Mouse (Mus musculus): ENCODE measurements around the gene Pikfyve. TPM values are rescaled to one million over a fixed set of nuclear protein-coding genes. Genes with fewer than 3 reads are reported as not detected.
A peak's percentile ranks its signal among the peaks of the same experiment; 100 is the strongest.
"Not testable (repeated sequence)": the region's sequence is repeated elsewhere in the genome, so short reads cannot be mapped to it uniquely, and the experiment has no call there.

Pikfyve gene
- total RNA-seq, 2 experiments from 2014 or later, result 41.9 to 44.0 TPM

DNA sequence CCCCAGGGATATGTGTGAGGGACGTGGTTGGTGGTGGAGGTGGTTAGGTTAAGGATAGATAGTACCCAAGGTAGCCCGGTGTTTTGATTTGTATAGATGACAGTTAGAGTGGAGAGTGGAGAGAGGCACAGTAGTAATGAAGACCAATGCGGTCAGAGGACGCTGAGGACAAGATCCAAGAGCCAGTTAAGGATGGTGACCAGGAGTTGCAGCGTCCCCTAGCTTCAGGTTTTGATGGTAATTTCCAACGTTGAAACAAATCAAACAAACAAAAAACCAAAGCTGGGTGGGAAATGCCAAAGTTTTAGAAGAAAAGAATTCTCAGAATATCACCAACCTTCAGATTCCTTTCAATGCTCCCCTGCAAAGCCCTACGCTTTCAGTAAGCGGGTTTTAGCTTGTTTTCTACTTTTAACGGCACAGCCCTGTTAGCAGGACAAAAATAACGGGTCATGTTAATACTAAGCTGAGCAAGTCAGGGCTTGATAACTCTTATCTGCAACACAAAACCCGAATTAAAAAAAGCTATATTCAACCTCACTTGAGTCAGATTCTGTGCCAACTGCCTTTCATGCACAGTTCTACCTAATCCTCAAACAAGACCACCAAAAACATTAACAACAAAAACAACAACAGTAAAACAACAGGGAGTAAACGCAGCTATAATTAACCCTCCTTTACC lies 818 bp upstream of the Pikfyve start:
- DNase-seq, result no peak

DNA sequence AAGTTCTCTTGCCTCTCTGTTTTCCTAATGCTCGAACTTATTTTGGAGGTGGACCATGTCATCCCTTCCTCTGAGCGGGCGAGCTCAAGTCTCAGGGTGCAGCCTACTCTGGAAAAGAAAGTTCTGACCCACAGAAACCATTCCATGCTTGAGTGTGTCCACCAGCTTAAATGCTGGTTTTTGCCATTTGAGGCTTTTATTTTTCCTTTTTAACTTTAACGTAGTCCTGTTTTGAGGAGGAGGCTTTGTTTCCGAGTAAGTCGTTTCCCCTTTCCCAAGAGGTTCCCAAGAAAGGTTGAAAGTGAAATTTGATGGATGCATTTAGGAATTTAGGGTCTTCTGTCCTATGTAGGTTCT lies 569 bp downstream of the Pikfyve start:
- DNase-seq, result no peak

DNA sequence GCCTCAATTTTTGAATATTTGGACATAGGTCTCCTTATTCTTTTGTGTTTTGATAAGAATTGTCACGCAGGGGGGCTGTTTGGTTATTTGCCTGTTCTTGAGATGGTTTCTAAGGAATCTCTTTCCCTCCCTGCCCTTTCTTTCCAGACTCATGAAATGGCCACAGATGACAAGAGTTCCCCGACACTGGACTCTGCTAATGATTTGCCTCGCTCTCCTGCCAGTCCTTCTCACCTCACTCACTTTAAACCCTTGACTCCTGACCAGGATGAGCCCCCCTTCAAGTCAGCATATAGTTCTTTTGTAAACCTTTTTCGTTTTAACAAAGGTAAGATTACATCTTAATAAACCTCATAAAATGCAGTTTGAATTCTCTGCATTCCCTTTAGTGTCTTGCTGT lies 3.7 kb downstream of the Pikfyve start:
- DNase-seq, result no peak

DNA sequence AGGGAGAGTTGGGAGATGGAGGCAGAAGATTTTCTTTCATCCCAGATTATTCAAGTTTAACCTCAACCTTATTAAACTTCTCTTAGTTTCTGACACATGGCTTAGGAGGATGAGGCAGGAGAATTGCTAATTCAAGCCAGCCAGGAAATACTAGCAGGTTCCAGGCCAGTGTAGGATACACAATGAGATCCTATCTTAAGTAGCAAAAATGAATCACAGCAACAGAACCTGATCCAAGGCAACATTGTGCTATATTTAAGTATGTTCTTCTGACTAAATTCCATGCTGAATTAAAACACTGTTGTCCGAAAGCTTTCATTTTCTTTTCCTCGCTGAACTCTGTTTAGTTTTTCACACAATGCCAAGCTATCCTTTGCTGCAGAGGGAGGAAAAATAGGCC lies 6.7 kb downstream of the Pikfyve start:
- no peak for DNase-seq

DNA sequence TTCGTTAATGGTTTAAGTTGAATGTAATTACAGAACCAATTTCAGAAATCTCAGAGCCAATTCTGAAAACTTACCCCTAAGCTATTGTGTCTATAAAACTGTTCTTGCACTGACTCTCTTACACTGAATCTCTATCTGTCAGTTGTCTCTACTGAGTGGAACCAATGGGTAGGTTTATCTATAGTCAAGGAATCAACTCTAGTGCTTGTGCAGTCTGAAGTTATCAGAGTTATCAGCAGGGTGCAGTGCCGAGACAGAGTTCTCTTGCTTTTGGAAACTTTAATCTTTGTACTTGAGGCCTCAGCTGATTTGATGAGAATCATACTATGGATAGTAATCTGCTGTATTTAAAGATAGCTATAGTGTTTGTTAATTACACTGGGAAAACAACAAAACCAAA lies 11.9 kb downstream of the Pikfyve start:
- no peak for DNase-seq

DNA sequence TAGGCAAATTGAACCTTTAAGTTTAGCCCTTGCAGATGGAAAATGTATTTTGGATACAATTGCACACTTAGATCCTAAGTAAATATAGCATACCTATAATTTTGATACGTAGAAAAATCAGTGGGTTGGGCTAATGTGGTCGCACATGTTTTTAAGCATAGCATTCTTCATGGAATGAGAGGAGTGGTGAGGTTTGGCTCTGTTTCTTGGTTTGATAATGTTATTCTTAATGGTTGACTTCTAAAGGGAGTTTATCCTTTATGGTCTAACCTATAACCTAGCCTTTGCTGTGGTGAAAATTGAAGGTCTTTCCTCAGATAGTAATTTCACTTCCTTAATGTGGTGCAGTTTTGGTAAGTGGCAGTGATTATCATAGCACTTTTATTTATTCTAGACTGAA lies 12.4 kb downstream of the Pikfyve start:
- DNase-seq, result no peak

DNA sequence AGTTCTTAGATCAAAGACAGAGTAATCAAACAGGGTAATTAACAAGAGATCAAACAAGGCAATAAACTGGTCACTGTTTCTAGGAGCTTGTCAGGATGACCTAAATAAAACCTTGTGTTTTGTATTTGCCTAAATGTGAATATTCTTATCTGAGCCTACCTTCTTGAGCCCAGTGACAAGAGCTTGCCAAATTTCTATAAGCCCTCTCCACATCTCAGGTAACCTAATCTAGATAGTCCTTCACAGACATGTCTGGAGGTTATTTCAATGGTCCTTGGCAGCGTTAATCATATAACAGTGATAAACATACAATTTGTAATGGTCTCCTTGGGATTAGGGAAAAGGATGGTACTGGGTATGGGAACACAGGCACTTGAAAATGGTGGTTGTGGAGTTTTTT lies 17.8 kb downstream of the Pikfyve start:
- no peak for DNase-seq

DNA sequence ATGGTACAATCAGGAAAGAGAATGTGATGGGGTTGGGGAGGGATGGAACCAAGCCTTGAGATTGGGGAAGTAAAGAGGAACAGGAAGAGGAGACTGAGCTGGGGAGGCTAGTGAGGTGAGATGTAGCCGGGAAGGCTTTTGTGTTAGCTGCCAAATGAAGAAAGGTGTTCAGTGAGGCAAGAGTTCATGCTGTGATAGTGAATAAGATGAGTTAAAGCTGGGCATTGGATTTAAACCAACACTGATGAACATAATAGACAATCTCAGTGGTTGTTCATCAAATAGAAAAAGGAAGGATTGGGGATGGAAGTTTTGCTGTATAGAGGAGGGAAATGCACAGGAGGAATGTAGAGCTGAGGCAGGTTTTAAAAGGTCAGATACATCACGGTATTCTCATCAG lies 26.7 kb downstream of the Pikfyve start:
- DNase-seq, result no peak

DNA sequence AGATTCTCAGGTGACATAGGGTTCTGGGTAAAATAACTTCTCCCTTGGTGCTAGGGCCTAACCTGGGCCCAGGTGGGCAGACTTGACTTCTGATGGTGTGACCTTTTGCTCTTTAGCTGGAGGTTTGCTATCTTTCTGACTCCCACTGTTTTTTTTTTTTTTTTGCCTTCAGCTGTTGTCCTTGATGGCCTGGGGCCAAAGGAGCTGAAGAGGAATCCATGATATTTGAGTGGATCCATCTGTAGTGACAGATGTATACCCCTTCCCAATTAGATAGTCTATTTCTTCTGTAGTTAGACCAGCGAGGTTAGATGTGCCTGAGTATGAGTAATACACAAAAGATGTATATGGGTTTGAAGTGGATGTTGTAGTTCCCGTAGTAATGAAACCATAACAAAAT lies 31.1 kb downstream of the Pikfyve start:
- DNase-seq, result no peak

DNA sequence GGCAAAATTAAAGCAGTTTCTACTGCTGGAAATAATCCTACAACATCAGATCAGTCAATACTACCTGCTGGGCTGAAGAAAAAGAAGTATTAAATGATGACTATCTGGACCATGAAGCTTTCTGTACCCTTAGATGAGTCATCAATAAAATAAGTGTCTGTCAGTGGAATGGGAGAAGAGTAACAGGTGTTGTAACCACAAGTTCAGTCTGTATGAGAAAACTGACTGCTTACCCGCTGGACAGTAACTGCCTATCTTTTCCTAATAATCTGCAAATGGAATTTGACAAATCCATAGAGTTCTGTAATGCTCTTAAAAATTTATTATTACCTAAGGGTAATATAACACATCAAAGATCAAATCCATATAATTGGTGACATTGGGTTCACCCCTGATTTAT lies 31.5 kb downstream of the Pikfyve start:
- no peak for DNase-seq

DNA sequence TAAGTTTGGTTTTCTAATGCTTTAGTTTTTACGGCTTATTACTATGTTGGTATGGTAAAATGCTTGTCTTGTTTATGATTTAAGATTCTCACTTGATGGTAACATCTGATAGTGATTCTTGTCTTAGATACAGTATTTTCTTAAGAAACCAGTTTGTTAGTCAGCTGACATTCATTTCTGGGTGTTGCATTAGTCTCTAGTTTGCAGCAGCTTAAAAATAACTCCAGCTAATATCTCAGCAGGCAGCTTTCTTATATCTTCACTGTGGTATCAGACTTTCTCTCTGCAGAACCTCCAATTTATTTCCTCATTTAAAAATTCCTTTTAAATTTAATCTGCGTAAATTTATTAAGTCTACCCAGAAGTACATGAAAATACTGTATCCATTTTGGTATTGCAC lies 37.2 kb downstream of the Pikfyve start:
- DNase-seq, result no peak

DNA sequence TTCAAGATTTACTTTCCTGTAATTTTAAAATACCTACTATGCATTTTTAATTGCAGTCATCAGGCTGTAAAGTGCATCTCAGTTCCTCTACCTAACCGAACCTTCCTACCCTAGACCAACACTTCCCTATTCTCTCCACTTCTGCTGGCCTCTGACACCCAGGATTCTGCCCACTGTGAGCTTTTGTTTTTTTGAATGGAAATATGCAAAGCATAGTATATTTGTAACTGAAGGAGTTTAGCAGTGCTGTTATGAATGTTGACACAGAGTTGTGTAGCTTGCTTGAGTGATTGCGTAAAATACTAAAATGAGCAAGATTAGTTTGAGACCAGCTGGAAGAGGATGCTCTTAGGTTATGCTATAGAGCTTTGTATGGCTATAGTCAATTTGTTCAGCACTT lies 41.2 kb downstream of the Pikfyve start:
- DNase-seq, result no peak

DNA sequence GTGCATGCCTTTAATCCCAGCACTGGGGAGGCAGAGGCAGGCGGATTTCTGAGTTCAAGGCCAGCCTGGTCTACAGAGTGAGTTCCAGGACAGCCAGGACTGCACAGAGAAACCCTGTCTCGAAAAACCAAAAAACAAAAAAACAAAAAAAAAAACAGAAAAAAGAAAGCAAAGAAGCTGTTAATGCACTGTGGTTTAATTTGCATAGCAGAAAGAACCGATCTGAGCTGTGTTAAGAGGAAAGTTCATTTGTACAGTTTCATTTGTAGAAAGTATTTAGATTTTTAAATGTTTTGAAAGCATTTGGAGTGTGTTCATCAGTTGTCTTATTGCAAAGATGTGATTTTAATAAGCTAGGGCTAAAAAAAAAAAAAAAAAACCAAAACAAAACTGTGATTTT lies 43.3 kb downstream of the Pikfyve start:
- DNase-seq, result not testable (repeated sequence)

DNA sequence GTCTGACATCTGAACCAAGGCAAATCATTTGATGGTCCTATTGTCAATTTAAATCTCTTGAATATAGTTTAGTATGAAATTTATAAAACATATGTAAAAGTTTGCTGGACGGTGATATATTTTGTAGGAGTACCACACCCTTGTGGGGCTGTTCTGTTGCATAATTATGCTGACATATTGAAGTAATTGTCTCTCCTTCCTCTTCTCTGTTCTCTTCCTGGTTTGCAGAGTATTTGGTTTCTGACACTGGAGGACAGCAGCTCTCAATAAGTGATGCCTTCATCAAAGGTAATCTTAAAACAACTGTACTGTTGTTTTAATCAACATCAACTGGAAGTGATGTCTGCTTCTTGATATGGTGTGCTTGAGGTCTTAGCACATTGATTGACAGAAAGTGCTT lies 44.1 kb downstream of the Pikfyve start:
- DNase-seq, result no peak

DNA sequence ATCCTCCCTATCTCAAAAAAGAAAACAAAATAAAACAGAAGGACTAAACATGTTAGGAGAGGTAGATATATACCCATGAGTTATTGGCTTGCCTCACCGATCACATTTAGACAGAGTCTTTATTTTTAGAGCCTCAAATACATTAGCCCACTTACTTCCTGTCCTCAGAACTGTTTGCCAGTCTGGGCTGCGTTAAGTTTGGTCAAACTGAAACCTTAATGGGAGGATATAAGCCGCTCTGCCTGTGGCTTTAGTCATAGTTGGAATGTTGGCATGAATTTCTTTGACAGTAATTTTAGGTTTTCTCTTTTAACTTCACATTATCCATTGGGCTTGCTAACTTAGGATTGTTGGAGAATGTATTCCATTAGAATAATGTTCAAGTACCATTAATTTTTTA lies 51.2 kb downstream of the Pikfyve start:
- no peak for DNase-seq

DNA sequence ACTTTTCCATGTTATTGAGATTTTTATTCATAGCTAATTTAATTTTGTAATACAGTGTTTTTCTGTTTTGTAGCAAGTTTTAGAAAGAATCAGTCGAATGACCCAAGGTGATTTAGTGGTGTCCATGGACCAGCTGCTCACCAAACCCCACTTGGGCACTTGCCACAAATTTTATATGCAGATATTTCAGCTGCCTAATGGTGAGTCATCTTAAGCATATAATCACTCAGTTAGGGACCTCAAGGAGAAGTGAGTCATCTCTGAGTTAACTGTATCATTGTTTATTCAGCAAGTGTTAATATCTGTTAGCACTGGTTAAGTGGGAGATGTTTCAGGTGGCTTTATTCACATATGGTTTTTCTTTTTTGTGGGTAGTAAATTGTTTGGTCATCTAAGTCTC lies 59.2 kb downstream of the Pikfyve start:
- DNase-seq, result no peak

DNA sequence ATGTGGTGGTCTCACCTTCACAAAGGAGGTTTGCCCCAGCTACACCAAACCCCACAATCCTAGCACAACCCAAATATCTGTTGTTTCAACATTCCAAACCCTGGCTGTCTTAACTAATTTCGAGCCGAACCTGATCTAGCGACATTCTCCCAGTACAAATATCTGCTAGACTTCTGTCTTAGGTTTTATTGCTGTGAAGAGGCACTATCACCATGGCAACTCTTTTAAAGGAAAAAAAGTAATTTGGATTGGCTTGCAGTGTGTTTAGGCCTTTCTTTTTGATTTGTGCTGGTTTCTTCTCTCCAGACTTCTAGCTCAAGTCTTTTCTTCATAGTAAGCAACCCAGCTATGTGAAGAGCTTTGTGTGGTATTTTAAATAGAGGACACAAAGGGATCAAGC lies 94.0 kb downstream of the Pikfyve start:
- no peak for DNase-seq

DNA sequence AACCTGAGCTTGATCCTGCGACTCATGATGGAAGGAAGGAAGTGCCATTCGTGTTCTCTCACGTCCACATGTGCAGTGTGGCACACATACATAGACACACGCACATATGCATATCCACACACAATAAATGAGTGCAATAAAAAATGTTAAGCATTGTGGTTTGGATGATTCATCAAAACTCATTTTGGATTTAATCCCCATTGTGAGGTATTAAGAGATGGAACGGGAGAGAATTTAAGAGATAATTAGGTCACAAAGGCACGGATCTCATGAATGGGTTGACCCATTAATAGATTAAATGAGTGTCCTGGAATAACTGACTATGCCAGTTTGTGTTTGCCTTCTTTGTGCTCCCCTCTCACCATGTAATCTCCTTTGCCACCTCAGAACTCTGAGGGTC lies 95.3 kb downstream of the Pikfyve start, which contains the start of gene Pth2r:
TSS of gene Pth2r (plus strand) at position 301 of the 400 bp plus-strand sequence.
- DNase-seq, result no peak

DNA sequence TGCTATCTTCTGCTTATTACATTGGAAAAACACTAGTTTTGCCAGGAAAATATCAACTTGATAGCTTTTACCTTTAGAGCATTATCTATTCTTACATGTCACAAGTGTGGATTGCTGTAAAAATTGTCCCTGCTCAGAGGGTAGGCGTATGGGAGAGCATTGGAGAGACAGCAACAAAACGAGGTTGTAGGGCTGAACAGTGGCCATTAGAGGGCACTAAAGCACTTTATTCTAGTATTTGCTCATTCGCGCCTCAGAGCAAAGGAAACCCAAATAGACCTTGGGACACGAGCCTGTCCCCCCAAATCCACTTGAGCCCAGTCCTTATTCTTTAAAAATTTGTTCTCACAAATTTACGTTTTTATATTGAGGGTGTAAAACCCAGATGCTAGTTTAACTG lies 96.3 kb downstream of the Pikfyve start:
- peak; percentile 41 to 58 for DNase-seq

DNA sequence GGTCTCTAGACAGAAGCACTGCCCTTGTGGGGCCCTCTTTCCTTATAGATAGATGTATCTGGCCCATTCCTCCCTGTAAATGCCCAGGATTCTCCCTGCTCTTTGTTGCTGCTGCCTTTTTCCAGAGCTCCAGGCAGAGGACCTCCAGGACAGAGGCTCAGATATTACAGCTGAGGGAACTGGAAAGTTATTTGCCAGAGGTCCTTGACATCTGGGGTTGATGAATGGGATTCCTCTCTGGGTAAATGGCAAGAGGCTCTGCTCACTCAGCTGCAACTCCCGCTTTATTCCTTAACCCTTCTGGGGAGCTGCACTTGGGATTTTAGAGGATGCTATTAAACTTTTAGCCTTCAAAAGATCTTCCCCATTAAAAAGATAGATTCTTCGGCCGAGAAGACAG lies 122.0 kb downstream of the Pikfyve start:
- DNase-seq, result no peak

DNA sequence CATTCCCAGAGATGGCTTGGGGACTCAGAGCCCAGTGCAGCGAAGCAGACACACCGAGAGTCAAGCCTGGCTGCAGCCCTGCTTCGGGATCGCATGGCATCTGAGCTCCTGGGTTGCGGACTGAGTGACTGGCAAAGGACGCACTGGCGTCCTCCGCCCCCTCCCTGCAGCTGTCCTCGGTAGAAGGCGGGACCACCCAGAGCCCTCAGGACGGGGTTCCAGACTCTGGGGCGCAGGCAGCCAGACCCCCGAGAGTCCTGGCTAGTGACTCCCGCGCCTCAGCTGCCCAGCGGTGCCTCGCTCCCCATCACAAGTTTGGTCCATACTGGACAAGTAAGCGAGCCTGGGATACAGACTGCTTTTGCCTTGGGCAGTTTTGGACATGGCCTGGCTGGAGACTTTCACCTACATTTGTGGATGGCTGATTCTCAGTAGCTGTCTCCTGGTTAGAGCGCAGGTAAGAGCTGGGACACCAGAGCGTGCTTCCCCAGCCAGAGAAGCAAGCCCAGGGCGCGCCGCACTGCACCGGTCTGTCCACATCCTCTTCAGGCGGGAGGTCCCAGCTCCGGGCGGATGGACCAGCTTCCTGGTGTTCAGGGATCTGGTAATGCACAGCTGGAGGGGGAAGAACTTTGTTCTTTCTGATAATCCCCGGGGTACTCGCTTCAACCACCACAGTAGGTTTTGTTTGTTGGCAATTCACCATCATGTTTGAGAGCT lies 124.9 kb downstream of the Pikfyve start:
- no peak for DNase-seq

DNA sequence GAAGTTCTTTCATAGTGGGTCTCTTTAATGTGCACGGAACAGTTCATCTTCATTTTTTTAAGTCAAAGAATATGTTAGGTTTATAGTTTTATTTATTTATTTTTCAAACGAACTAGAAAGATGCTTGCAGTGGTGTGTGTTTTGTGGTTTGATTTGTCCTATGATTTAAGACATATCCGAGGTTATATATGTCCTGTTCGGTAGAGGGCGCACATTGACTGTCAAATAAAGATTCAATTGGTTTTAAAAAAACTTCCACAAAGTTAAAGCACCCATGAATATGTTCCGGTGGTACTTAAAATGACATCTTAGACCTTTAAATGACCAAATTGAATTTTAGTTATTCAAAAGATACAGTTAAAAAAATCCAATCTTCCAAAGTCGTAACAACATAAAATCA lies 125.6 kb downstream of the Pikfyve start:
- no peak for DNase-seq

DNA sequence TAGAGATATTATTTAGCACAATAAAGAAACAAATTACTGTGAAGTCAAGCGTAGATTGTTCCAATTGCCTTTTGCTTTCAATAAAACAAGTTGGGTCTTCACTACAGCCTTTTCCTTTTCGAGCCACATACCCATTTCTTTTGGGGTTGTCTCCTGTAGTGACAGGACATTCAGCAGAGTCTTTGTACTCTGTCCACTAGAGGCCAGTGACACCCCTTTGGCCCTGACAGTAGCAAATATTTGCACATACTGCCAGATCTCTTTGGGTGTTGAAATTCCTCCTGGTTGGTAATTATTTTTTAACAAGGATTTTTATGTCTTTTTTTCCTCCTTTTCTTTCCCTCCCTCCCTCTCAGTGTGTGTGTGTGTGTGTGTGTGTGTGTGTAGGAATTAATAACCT lies 126.4 kb downstream of the Pikfyve start:
- DNase-seq, result no peak

Measured in layer of hippocampus, postnatal 36 days (tissue).